Mouse (Mus musculus): ENCODE results near the gene Odc1.

DNA sequence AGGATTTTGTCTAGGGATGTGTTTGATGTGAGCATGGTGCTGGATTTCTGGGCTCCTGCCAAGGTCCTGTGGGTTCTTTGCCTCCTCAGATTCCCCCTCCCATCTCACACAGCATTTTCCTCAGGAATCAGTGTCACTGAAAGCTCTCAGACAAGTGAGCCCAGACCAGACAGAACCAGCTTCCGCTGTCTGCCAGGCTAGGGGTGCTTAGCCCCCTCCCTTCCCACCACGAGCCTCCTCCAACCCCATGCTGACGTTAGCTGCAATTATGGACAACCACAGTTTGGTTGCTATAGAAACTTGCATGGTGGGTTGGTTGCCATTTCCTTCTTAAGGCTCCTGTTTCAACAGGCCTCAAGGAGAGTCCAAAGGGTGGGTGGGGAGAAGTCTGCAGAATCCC, 39.3 kb downstream of the Odc1 start:
- TF ChIP-seq CTCF (IDR thresholded peaks at IDR 0.05; ENCODE audit: low read depth) (no peak), EP300 (optimal IDR thresholded peaks at IDR 0.05) (no peak)
